Mouse (Mus musculus) embryo, embryonic 11 days (tissue): Measurements from ENCODE around the gene Cacna1a.

Source experiments
- DNase-seq: peaks from one replicate; pipeline ENCODE4 v3.0.0-alpha.2; 2015

The Cacna1a gene

DNA sequence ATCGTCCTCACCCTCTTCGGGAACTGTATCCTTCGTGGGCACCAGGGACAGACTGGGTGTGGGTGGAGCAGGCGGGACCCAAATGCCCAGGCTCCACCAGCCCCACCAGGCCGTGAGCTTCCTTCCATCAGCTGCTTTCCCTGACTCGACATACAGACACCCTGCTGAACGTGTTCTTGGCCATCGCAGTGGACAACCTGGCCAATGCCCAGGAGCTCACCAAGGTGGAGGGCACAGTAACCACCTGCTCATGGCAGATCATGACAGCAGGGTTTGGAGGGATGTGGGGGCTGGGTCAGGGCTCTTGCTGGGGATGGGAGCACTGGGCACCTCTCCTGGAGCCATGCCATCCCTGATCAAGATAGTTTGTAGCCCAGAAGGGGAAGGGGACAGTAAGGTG is 164.9 kb downstream of the Cacna1a start:
- DNase-seq, result no peak

DNA sequence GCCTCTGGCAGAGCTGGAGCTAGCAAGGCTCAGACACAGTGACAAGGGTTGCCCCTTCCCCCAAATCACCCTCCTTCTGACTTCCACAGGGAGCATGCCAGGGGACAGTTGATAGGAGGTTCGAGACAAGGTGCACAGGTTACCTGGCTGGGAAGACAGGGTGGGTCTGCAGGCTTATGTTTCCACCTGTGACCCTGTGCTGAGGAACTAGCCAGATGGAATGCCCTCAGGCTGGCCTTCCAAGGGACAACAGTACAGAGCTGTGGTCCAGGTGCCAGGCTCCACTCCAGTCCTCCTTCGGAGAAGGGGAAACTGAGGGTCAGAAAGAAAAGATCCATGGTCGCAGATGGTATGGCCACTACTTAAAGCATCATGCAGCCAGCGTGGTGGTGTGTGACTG is 165.4 kb downstream of the Cacna1a start:
- no peak for DNase-seq

GRCm38 (mm10) chr8:84554301-84555027 is 166.2 kb downstream of the Cacna1a start:
- DNase-seq, result peak; percentile 81

DNA sequence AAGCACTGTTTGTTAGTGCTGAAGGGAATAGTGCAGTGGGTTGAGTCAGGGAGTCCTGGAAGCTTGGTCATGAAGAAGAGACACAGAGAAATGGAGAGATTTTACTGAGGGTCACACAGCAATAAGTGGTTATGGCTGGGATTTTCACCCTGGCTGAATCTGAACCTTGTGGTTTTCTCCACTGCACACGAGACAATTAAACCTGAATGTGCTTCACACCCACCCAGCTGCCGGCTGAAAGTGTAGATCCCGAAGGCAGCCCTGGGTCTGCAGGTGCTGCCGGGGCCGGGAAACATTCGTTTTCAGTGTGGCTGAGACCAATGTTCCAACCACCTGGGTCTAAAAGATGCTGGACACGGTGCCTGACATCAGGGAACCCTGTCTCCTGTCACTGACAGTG is 167.0 kb downstream of the Cacna1a start:
- DNase-seq, result no peak

DNA sequence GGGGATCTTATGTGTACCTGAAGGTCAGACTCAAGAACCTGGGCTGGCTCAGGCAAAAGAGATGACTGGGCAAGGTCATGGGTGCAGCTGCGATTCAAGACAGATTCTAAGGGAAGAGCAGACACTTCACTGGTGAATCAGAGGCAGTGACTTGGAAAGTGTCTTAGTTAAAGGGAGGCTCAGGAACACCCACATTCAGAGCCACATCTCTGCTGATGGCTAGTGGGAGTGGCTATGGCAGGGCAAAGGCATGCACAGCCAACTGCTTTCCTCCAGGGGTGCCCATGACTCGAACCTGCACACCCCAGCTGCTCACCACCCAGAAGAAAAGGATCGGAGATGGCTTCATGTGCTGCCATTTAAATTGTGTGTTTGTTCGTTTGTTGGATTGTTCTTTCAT is 169.7 kb downstream of the Cacna1a start:
- DNase-seq, result no peak

GRCm38 (mm10) chr8:84559121-84559604 is 170.9 kb downstream of the Cacna1a start:
- DNase-seq, result peak; percentile 64

GRCm38 (mm10) chr8:84561698-84562097 is 173.5 kb downstream of the Cacna1a start:
- no peak for DNase-seq

DNA sequence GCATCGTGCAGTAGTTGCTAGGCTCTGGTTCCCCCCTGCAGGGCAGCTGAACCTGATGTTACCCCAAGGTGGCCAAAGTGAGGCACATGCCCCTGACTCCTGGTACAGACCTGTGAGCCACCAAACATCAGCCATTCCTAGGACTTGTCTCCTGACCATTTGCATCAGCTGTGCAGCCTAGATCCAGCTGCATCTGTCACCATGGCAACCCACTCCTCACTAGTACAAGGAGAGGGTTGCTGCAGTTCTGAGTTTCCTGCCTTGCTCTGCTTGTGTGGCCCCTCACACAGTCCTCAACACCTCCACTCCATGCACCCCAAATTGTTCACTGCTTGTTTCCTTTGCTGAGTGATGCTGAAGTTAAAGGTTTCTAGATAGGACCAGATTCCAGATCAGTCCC is 175.8 kb downstream of the Cacna1a start:
- DNase-seq, result no peak

DNA sequence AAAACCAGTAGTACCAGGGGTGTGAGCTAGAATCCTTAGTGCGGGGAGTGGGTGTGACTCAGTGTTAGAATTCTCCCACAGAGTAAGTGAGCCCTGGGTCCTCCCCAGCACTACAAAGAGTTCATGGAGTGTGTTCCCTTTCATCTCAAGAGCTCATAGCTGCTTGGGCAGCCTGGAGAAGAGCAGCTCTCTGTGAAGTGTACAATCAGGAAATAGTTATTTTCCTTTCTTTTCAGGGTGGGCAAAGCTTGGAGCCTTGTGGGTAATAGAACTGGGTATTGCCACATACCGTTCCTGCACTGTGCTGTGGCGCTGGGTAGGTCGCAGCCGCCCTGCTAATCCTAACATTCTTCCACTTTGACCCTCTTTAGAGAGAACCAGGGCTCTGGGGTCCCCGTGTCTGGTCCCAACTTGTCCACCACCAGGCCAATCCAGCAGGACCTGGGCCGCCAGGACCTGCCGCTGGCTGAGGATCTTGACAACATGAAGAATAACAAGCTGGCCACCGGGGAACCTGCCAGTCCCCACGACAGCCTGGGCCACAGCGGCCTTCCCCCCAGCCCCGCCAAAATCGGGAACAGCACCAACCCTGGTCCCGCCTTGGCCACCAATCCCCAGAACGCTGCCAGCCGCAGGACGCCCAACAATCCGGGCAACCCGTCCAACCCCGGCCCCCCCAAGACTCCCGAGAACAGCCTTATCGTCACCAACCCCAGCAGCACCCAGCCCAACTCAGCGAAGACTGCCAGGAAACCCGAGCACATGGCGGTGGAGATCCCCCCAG is 177.5 kb downstream of the Cacna1a start:
- no peak for DNase-seq

DNA sequence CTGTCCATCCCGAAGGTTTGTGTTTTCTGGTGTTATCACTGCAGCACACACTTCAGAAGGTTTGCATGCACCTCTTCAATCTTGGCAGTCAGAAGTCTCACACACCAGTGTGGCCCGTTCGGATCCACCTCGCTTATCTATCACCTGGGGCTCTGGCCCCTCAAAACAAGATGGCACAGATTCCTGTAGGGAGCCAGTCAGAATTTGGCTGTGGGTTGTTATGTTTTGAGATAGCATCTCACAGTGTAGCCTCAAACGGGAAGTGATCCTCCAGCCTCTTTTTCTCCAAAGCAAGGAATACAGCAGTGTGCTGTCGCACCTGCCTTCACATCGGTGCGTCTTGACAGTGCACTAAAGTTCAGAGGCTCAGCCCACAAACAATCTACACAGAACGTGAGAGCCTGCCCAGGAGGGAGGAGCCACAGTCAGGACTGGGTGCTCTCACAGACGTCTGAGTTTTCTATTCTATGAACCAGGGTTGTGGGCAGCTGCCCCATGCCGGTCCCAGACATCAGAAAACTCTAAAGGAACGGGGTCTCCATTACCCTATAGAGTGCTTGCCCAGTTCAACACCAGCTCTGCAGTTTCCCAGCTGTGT is 178.7 kb downstream of the Cacna1a start:
- no peak for DNase-seq

DNA sequence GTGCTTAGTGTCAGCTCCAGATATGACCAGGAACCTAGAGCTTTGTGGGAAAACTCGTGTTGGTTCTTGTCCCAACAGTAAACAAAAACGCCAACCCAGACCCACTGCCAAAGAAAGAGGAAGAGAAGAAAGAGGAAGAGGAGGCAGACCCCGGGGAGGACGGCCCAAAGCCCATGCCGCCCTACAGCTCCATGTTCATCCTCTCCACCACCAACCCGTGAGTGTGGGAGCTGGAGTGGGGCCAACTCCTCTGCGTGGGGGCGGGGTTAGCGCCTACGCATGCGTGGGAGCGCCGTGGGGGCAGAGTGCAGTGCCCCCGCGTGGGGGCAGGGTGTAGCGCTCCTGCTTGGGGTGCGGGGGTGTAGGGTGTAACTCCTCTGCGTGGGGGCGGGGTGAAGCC is 179.3 kb downstream of the Cacna1a start:
- no peak for DNase-seq

GRCm38 (mm10) chr8:84568737-84569136 is 180.5 kb downstream of the Cacna1a start:
- DNase-seq, result no peak

- DNase-seq, result peak; percentile 35
Observed at GRCm38 (mm10) chr8:84569921-84570673, 181.9 kb downstream of the Cacna1a start.

- DNase-seq, result no peak
Observed at GRCm38 (mm10) chr8:84577432-84577831, 189.2 kb downstream of the Cacna1a start.

DNA sequence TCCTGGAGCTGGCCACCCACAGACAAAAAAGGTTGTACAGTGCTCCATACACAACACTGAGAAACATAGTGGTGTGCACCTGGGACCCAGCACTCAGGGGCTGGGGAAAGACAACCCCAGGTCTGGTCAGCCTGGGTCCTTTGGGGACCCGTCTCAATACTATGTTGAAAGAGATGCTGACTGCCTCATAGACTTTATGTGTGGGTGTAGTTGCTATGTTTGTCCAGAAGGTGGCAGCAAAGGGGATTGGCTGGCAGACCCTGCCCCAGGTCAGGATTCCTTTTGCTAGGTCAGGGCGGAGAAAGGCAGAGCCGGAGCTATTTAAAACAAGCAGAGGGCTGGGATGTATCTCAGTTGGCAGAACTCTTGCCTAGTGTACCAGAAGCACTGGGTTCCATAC is 191.4 kb downstream of the Cacna1a start:
- peak; percentile 70 for DNase-seq

DNA sequence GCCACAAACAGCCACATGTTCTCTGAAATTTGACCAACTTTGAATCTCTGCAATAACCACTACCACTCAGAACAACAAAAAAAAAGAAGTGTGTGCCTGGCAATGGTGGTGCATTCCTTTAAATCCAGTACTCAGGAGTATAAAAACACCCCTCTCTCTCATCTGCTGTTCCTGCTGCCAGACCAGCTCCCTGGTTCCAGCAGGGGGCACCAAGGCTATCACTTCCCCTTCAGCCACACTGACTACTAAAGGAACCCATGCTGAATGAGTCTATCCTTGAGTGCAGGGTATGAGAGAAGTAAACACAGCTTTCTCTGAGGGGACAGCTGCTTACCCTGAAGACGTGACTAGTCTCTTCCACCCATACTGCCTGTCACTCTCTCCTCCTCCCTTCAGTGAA is 197.1 kb downstream of the Cacna1a start:
- no peak for DNase-seq

DNA sequence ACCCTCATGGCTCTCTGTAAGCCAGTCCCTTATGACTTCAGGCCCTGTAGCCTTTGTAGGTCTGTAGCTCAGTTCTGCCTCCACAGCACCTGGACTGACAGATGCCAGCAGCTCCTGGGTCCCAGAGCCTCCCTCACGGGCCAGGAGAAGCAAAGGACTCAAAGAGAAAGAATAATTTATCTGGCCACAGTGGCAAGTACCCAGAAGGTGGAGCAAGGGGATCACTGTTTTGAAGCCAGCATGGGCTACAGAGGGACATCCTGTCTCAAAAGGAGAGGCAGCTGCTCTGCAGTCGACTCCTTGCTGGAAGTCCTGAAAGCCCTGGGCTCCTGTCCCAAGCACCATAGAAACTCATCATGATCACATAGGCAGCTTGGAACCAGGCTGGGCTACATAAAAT is 198.0 kb downstream of the Cacna1a start:
- no peak for DNase-seq

- DNase-seq, result no peak
Observed at GRCm38 (mm10) chr8:84588498-84588897, 200.3 kb downstream of the Cacna1a start.

DNA sequence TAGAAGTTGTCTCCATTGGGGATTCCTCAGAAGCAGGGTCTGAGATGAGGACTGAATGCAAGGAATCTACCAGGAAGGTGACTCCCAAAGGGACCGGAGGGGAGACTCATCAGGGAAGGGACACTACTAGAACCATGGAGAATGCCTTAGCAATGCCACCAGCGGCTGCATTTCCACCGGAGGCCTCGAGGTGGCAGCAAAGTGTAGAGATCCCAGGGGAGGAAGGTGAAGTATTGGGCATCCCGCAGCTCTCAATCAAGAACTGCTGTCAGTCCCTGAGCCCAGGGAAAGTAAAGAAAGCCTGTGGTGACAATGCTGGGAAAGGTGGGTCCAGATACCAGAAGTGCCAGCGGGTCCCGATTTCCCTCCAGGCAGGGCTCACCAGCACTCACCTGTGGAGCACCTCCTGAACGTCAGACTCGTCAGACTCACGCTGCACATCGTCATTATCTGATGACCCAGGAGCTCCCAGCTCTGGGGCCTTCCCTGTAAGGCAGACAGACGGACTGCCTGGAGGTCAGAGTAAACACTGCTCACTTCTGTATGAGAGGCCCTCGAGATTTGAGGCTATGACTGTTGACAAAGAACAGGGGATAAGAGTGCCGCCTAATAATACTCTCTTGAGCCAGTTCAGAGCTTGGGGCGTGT is 203.9 kb downstream of the Cacna1a start:
- DNase-seq, result peak; percentile 81

DNA sequence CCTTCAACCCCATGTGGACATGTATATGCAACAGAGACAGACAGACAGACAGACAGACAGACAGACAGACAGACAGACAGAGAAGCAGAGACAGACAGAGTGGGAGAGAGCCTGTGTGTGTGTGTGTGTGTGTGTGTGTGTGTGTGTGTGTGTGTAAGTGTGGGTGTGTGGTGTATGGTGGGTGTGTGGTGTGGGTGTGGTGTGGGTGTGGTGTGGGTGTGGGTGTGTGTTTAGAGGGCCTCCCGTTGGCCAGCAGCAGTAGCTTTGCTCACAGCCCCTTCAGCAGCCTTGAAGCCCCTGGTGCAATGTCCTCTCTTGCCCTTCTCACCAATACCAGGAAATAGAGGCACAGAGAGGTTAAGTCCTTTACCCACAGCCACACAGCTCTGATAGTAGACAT is 204.9 kb downstream of the Cacna1a start:
- no peak for DNase-seq

- DNase-seq, result peak; percentile 85
Observed at GRCm38 (mm10) chr8:84594099-84594780, 206.0 kb downstream of the Cacna1a start.

DNA sequence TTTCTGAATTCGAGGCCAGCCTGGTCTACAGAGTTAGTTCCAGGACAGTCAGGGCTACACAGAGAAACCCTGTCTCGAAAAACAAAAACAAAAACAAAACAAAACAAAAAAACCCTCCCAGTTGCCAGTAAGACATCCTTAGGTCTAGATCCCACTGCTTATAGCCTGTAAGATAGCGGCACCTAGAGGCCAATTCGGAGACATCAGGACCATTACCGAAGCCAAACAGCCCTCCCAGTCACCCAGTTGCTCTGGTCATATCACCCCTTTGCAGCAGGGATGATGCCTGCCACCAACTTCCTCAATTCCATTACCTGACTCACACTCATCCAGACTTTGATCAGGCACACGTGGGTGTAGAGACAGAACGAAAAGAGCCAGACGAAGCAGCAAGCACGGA is 207.4 kb downstream of the Cacna1a start:
- DNase-seq, result peak; percentile 72
